Mouse (Mus musculus) limb, embryonic 14.5 days (tissue): ENCODE results near the gene Ryr1. TPM values are rescaled to one million over a fixed set of nuclear protein-coding genes. Genes with fewer than 3 reads are reported as not detected.
A peak's percentile ranks its signal among the peaks of the same experiment; 100 is the strongest.

Experiments used
- ATAC-seq: fragments of 200-750 bp; cut with Nextera tagmentation; 2 replicates; pipeline ENCODE4 v1.8.0; 2017; ENCODE audit warnings: low read depth, moderate number of reproducible peaks, moderate TSS enrichment; ENCODE audit not compliant: low FRiP score
- DNase-seq: peaks from one replicate; pipeline ENCODE4 v3.0.0-alpha.2; 2015; ENCODE audit warnings: low spot score
- H3K27ac ChIP-seq: fragments of 300-500 bp; sonication (generic); replicated peaks from 2 replicates; pipeline ENCODE4 v1.5.1; 2014; ENCODE audit warnings: low read depth, mild to moderate bottlenecking, low read length, moderate library complexity, mixed read lengths
- H3K27me3 ChIP-seq: fragments of 300-500 bp; sonication (generic); 2 replicates; pipeline ENCODE4 v1.6.1; 2014; ENCODE audit warnings: low read length, mixed read lengths; ENCODE audit not compliant: control insufficient read depth, insufficient read depth
- H3K36me3 ChIP-seq: fragments of 300-500 bp; sonication (generic); 2 replicates; pipeline ENCODE4 v1.6.1; 2014; ENCODE audit warnings: mild to moderate bottlenecking, low read length, moderate library complexity, mixed read lengths; ENCODE audit not compliant: control insufficient read depth, insufficient read depth
- H3K4me1 ChIP-seq: fragments of 300-500 bp; sonication (generic); 2 replicates; pipeline ENCODE4 v1.6.1; 2014; ENCODE audit warnings: antibody characterized with exemption, low read length, mixed read lengths; ENCODE audit not compliant: control insufficient read depth, insufficient read depth
- H3K4me2 ChIP-seq: fragments of 300-500 bp; sonication (generic); replicated peaks from 2 replicates; pipeline ENCODE4 v1.6.1; 2014; ENCODE audit warnings: low read depth, mild to moderate bottlenecking, low read length, moderate library complexity; ENCODE audit not compliant: severe bottlenecking
- H3K4me3 ChIP-seq: fragments of 300-500 bp; sonication (generic); replicated peaks from 2 replicates; pipeline ENCODE4 v1.5.1; 2014; ENCODE audit warnings: low read length
- H3K9ac ChIP-seq: fragments of 300-500 bp; sonication (generic); 2 replicates; pipeline ENCODE4 v1.6.1; 2014; ENCODE audit warnings: mild to moderate bottlenecking, low read depth, low read length, moderate library complexity; ENCODE audit not compliant: severe bottlenecking
- H3K9me3 ChIP-seq: fragments of 300-500 bp; sonication (generic); 2 replicates; pipeline ENCODE4 v1.6.1; 2016; ENCODE audit warnings: low read length; ENCODE audit not compliant: control insufficient read depth
- POLR2A ChIP-seq: fragments of 200-500 bp; IDR thresholded peaks from 2 replicates; pipeline ENCODE4 v1.8.0; 2012; ENCODE audit warnings: inconsistent platforms, mild to moderate bottlenecking, moderate library complexity, borderline replicate concordance; ENCODE audit not compliant: insufficient read depth, insufficient read length; ENCODE audit errors: extremely low read depth
- WGBS: fragments of 180-500 bp; shearing (Covaris S2); extraction: QIAGEN DNeasy Blood & Tissue Kit; methylation state at CpG from one replicate; pipeline ENCODE4 v1.1.7; 2014; 5-methylcytosine and 5-hydroxymethylcytosine counted together
- polyA plus RNA-seq, 2 experiments: library from polyadenylated mRNA; depleted of rRNA in 1 of 2; stranded (reverse) in 1 of 2; unstranded in 1 of 2; fragments of >200 nt; fragmentation: Nextera tagmentation in 1 of 2; extraction: Ambion mirVana in 1 of 2; gene quantifications; 2 replicates each; pipeline versions ENCODE4 v1.2.1 to v1.2.3; 2012 to 2014

Ryr1 gene
- polyA plus RNA-seq, 2 experiments: 7.7 to 26.5 TPM

DNA sequence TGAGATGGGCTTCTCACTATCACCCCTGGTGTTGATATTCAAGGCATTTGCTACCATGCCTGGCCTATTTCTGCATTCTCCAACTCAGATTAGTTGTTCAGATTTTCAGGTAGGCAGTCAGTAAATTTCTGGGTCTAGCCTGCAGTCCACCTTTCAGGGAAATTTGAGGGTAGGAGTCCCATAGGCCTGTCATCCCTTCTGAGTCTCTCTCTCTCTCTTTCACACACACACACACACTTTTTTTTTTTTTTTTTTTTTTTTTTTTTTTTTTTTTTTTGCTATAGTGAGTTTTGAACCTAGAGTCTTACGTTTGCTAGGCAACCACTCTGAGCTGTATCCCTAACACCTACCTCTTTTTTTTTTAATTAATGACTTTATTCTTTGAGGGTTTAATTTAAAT lies 140.5 kb downstream of the Ryr1 start:
- H3K27ac ChIP-seq: no peak overlapping the region
- no peaks in the 10 kb centered on the region for H3K9me3 ChIP-seq
- peaks cover 11% of the 10 kb centered on the region for H3K4me1 ChIP-seq
- H3K4me2 ChIP-seq: no peak overlapping the region
- H3K9ac ChIP-seq: no peak overlapping the region
- DNase-seq (no peak), ATAC-seq (no peak)
- no peak for TF ChIP-seq POLR2A
- no peaks in the 10 kb centered on the region for H3K27me3 ChIP-seq
- H3K4me3 ChIP-seq: no peak overlapping the region
- 94% methylated on average over 1 of the region's 1 CpGs for WGBS
- 0 out of 2 replicates have a peak, but pooled peaks cover 3% of the 10 kb centered on the region for H3K36me3 ChIP-seq

DNA sequence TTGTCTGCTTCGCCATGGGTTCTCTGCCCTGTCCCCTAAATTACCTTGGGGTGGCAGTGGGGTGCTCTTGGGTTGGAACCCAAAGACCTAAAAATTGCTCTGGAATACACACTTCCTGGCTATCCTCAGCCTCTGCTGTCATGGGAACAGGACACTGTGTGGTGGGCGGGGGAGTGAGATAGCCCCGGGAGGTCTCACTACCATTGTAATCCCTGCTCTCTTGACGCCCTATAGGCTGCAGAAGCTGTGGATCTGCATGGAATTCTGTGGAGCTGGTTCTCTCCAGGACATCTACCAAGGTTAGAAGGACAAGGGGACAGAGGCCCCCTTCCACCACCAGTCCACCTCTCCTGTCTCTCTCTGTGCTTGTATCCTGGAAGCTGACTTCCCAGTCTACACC lies 141.1 kb downstream of the Ryr1 start:
- DNase-seq (no peak), ATAC-seq (no peak)
- Histone ChIP-seq H3K4me1 (peaks cover 11% of the 10 kb centered on the region), H3K4me2 (no peak overlapping the region), H3K36me3 (peaks cover 9% of the 10 kb centered on the region), H3K9ac (no peak overlapping the region), H3K9me3 (no peaks in the 10 kb centered on the region), H3K27ac (no peak overlapping the region), H3K27me3 (no peaks in the 10 kb centered on the region), H3K4me3 (no peak overlapping the region)
- 70% methylated on average over 4 of the region's 4 CpGs for WGBS
- no peak for TF ChIP-seq POLR2A

DNA sequence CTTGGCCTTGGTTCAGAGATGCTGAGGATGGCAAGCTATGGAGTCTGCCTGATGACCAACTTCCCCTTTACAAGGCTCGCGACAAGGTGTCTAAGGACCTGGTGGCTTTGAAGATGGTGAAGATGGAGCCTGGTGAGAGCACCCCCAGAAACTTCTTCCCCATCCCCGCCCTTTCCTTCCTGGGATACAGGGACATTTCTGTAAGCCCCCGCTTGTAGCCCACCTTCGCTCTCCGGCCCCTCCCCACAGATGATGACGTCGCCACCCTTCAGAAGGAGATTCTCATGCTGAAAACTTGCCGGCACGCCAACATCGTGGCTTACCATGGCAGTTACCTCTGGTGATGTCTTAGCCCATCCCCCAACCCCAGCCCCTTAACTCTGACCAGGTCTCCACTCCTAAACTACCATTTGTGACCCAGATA lies 141.8 kb downstream of the Ryr1 start:
- Histone ChIP-seq H3K4me2 (peak overlapping the region; percentile 78), H3K36me3 (peaks cover 16% of the 10 kb centered on the region), H3K9me3 (no peaks in the 10 kb centered on the region), H3K4me3 (peak overlapping the region; percentile 85; the same call in 1 of the 2 replicates), H3K4me1 (peaks cover 11% of the 10 kb centered on the region), H3K27me3 (no peaks in the 10 kb centered on the region), H3K27ac (0 out of 2 replicates have a peak overlapping the region, but pooled peaks have one; percentile 85), H3K9ac (peak overlapping the region; percentile 66; the same call in 1 of the 2 replicates)
- 66% methylated on average over 11 of the region's 11 CpGs for WGBS
- DNase-seq (no peak), ATAC-seq (no peak)
- no peak for TF ChIP-seq POLR2A

DNA sequence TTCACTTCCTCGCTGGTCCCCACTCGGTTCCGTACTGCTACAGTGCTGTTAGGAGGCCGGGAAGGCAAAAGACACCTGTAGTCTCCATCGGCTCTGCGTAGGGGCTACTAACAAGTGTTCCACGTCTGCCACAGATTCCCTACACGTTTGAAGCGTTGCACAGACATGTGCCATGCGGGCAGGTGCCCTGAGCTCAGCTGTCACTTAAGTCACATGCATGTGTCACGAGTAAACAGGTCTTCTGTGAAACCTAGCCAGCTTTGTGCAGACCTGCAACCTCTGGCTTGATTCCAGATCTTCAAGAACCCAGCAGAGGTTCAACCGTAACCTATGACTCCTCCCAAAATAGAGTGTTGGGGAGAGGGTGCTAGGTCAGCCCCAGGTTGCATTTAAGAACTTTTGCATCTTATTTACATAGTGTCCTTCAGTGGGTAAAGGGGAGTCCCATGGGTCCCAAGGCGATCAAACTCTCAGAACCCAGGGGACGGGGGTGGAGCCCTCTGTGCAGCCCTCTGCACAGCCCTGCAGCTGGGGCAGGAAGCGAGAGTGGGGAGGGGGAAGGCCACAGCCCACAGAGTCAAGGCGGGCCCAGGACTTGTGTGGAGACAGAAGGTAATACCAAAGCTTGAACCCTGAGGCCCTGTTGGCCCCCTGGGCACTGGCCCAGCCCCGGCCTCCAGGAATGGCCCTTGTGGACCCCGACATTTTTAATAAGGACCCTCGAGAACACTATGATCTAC lies 142.5 kb downstream of the Ryr1 start:
- H3K36me3 ChIP-seq: peaks cover 23% of the 10 kb centered on the region
- peak overlapping the region; percentile 66 for H3K9ac ChIP-seq
- WGBS: 10% methylated on average over 19 of the region's 19 CpGs
- no peak for DNase-seq
- no peaks in the 10 kb centered on the region for H3K27me3 ChIP-seq
- ATAC-seq: peak; percentile 27
- no peak for TF ChIP-seq POLR2A
- peak overlapping the region; percentile 85 for H3K27ac ChIP-seq
- peak overlapping the region; percentile 78 for H3K4me2 ChIP-seq
- H3K9me3 ChIP-seq: no peaks in the 10 kb centered on the region
- peak overlapping the region; percentile 85 for H3K4me3 ChIP-seq
- H3K4me1 ChIP-seq: peaks cover 11% of the 10 kb centered on the region

DNA sequence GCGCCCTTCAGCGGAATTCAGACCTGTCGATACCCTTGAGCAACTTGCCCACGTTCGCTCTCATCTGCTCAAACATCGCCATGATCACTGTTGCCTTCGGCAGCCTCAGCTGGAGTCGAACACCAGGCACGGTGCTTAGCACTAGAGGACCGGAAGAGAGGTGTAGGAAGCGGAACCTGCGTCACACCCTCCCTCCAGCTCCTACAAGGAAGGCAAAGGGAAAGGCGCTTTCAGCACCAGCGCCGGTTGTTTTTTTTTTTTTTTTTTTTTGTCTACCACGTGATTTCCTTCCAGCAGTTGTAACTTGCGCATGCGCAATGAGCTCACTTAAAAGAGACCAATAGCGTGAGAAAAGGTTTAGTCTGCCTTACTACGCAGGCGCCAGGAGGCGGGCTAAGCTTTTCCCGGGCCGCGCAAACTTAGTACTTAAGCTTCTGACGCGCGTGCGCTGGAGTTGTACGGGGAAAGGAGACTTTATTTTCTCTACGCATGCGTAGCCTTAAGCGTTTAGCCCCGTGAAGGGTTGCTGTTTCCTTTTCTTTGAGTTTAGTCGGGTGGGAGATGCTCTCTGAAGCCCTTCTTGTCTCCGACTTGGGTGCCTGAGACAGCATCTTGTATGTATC lies 143.2 kb downstream of the Ryr1 start, which contains the start of the genes Eif3k and Map4k1:
Eif3k (minus strand) TSS at position 214 of the 623 bp plus-strand sequence.
Map4k1 (plus strand) TSS at position 400 of the 623 bp plus-strand sequence.
- DNase-seq (peak; percentile 100), ATAC-seq (peak; percentile 96)
- H3K4me2 ChIP-seq: peak within 1 kb of the TSS; percentile 91
- 0% methylated on average over 36 of the region's 36 CpGs for WGBS
- no peaks in the 10 kb centered on the region for H3K27me3 ChIP-seq
- peaks cover 11% of the 10 kb centered on the region for H3K4me1 ChIP-seq
- peak within 1 kb of the TSS; percentile 85 for H3K4me3 ChIP-seq
- H3K27ac ChIP-seq: peak within 1 kb of the TSS; percentile 85
- H3K9ac ChIP-seq: peak within 1 kb of the TSS; percentile 70
- peaks cover 30% of the 10 kb centered on the region for H3K36me3 ChIP-seq
- peak; percentile 46; the same call in 1 of the 2 replicates for TF ChIP-seq POLR2A
- H3K9me3 ChIP-seq: no peaks in the 10 kb centered on the region
